Mouse (Mus musculus) lung, embryonic 15.5 days (tissue): ENCODE results near the gene Padi6. TPM values are rescaled to one million over a fixed set of nuclear protein-coding genes. Genes with fewer than 3 reads are reported as not detected.

Source experiments
- ATAC-seq: fragments of 200-750 bp; cut with Nextera tagmentation; 2 replicates; pipeline ENCODE4 v1.8.0; 2017; ENCODE audit warnings: moderate number of reproducible peaks, borderline replicate concordance; ENCODE audit not compliant: low FRiP score, low TSS enrichment; ENCODE audit errors: extremely low read depth
- H3K27ac ChIP-seq: fragments of 300-500 bp; sonication (generic); 2 replicates; pipeline ENCODE4 v1.5.1; 2015; ENCODE audit warnings: moderate library complexity, mild to moderate bottlenecking, inconsistent platforms
- H3K27me3 ChIP-seq: fragments of 300-500 bp; sonication (generic); 2 replicates; pipeline ENCODE4 v1.6.1; 2015; ENCODE audit warnings: inconsistent platforms
- H3K36me3 ChIP-seq: fragments of 300-500 bp; sonication (generic); 2 replicates; pipeline ENCODE4 v1.6.1; 2015; ENCODE audit warnings: inconsistent platforms
- H3K4me1 ChIP-seq: fragments of 300-500 bp; sonication (generic); 2 replicates; pipeline ENCODE4 v1.6.1; 2015; ENCODE audit warnings: inconsistent platforms
- H3K4me2 ChIP-seq: fragments of 300-500 bp; sonication (generic); 2 replicates; pipeline ENCODE4 v1.6.1; 2015; ENCODE audit warnings: inconsistent platforms, mild to moderate bottlenecking, moderate library complexity
- H3K4me3 ChIP-seq: fragments of 300-500 bp; sonication (generic); 2 replicates; pipeline ENCODE4 v1.5.1; 2015; ENCODE audit warnings: mild to moderate bottlenecking, inconsistent platforms
- H3K9ac ChIP-seq: fragments of 300-500 bp; sonication (generic); 2 replicates; pipeline ENCODE4 v1.6.1; 2015; ENCODE audit warnings: inconsistent platforms
- H3K9me3 ChIP-seq: fragments of 300-500 bp; sonication (generic); 2 replicates; pipeline ENCODE4 v1.6.1; 2016; ENCODE audit warnings: inconsistent platforms
- WGBS: fragments of 180-500 bp; shearing (Covaris S2); methylation state at CpG from one replicate; pipeline ENCODE4 v1.1.7; 2015; 5-methylcytosine and 5-hydroxymethylcytosine counted together
- polyA plus RNA-seq: library from polyadenylated mRNA; unstranded; fragments of >200 nt; fragmentation: Nextera tagmentation; extraction: Ambion mirVana; gene quantifications from 2 replicates; pipeline ENCODE4 v1.2.1, GENCODE M21; 2015

Padi6 gene
- polyA plus RNA-seq, 1 experiment from 2014 or later = 0.06 TPM

DNA sequence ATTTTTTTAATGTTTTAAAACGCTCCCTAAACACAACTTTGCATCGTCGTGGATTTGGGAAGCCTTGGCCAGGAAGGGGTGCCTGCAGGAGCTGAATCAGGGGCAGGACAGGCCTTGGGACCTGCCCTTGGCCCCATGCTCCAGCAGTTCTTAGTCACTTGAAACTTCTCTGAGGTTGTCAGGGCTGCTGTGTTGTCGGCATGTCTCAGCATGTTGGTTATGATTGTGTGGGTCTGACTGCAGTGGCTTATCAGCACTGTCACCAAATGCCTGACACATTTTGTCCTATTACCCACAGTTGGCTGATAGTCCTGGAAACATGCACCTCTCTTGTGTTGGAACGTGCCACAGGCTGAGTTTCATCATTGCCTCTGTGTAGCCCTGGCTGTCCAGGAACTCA, 22.4 kb downstream of the Padi6 start:
- Histone ChIP-seq H3K27me3 (no peaks in the 10 kb centered on the region), H3K36me3 (peaks cover 76% of the 10 kb centered on the region), H3K27ac (no peak overlapping the region), H3K4me1 (0 out of 2 replicates have a peak, but pooled peaks cover 8% of the 10 kb centered on the region), H3K9me3 (no peaks in the 10 kb centered on the region), H3K4me2 (no peak overlapping the region), H3K4me3 (no peak overlapping the region), H3K9ac (no peak overlapping the region)
- ATAC-seq = no peak
- WGBS = 82% methylated on average over 5 of the region's 5 CpGs

DNA sequence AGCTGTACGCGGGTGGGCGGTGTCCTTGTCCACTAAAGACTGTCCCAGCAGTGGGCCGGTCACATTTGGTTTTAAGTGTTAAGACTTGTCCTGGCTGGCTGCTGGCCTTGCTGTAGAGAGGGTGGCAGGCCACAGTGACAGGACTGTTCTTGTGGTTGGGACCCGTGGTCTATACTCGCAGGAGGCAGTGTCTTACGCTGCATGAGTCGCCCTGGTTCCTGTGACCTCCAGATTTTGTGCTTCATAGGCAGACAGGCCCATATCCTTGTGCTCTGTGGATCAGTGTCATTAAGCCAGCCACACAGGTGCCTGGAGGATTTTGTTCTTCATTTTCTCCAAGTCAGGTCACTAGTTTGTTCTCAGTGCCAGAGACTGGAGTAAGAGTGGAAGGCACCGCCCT, 24.0 kb downstream of the Padi6 start:
- no peaks in the 10 kb centered on the region for H3K9me3 ChIP-seq
- ATAC-seq = no peak
- H3K9ac ChIP-seq = no peak overlapping the region
- H3K4me2 ChIP-seq = no peak overlapping the region
- H3K27me3 ChIP-seq = no peaks in the 10 kb centered on the region
- peaks cover 88% of the 10 kb centered on the region for H3K36me3 ChIP-seq
- 93% methylated on average over 9 of the region's 9 CpGs for WGBS
- no peak overlapping the region for H3K4me3 ChIP-seq
- peaks cover 20% of the 10 kb centered on the region for H3K4me1 ChIP-seq
- H3K27ac ChIP-seq = no peak overlapping the region

DNA sequence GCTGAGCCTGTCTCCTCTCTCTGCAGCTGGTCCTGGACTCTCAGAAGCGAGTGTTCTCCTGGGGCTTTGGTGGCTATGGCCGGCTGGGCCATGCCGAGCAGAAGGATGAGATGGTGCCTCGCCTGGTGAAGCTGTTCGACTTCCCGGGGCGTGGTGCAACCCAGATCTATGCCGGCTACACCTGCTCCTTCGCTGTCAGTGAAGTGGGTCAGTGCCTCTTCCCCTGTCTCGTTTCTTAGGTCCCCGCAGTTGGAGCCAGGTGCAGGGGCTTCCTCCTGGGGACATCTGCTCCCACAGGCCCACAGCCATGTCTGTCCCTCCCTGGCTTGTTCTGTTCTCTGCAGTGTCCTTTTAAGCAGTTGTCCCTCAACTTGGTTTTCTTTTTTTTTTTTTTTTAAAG, 25.4 kb downstream of the Padi6 start:
- H3K27me3 ChIP-seq = no peaks in the 10 kb centered on the region
- H3K4me2 ChIP-seq = no peak overlapping the region
- H3K4me3 ChIP-seq = no peak overlapping the region
- no peaks in the 10 kb centered on the region for H3K9me3 ChIP-seq
- no peak overlapping the region for H3K9ac ChIP-seq
- ATAC-seq = no peak
- H3K27ac ChIP-seq = no peak overlapping the region
- H3K4me1 ChIP-seq = peaks cover 35% of the 10 kb centered on the region
- peaks cover 92% of the 10 kb centered on the region for H3K36me3 ChIP-seq
- WGBS = 89% methylated on average over 11 of the region's 11 CpGs

DNA sequence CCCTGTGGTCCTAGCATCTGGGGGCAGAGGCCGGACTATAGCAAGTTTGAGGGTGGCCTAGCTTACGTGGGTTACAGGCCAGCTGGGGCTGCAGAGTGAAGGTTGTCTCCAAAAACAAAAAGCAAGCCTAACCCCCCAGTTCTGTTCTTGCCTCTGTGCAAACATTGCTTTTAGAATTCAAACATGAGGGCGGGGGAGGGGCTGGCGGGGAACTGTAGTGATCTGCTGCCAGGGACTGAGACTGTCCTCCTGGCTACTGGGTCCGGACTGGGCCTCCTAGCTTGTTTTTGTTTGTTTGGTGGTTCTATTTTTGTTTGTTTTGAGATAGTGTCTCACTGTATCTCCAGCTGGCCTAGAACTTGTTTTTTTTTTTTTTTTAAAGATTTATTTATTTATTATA, 27.9 kb downstream of the Padi6 start:
- no peaks in the 10 kb centered on the region for H3K27me3 ChIP-seq
- no peak overlapping the region for H3K9ac ChIP-seq
- H3K4me3 ChIP-seq = no peak overlapping the region
- H3K27ac ChIP-seq = peak overlapping the region; percentile 26
- H3K9me3 ChIP-seq = no peaks in the 10 kb centered on the region
- peaks cover 35% of the 10 kb centered on the region for H3K4me1 ChIP-seq
- peaks cover 89% of the 10 kb centered on the region for H3K36me3 ChIP-seq
- WGBS = 64% methylated on average over 5 of the region's 5 CpGs
- no peak for ATAC-seq
- H3K4me2 ChIP-seq = no peak overlapping the region

DNA sequence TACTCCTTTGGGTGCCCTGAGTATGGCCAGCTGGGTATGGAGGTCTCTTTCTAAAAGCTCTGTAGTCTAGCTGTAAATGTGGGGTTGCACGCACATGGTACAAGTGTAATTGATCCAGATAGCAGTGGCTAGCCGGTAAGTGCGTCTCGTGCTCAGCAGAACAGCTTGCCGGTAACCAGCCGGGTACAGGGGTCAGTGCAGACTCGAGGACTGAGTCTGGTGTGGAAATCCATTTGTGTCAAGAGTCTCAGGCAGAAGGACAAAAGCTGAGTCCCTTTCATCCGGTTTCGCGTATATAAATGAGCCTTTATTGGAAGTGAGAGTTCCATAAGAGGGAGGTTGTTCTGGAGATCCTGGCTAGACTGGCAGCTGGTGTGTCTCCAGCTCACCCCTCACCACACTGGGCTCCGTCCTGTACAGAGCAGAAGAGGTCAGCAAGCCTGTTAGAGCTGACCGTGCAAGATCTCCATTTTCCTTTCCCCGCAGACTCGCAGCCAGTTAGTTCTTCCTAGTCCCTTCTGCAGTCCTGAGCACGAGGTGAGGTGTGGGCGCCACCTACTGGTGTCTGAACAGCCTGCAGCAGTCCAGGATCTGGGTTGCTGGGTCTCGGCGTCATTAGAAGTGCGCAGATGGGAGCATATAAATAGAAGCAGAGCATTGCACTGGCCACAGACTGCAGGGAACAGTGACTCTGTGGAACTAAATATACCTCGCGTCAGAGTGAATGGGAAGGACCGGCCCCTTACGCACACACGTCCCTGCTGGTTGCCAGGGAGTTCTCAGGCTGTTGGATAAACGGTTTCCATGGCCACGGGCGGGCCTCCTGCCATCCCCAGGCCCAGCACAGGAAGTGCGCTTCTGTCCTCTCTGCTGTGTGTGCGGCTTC, 28.7 kb downstream of the Padi6 start:
- H3K36me3 ChIP-seq = peaks cover 90% of the 10 kb centered on the region
- ATAC-seq = peak; percentile 90
- 31% methylated on average over 29 of the region's 29 CpGs for WGBS

DNA sequence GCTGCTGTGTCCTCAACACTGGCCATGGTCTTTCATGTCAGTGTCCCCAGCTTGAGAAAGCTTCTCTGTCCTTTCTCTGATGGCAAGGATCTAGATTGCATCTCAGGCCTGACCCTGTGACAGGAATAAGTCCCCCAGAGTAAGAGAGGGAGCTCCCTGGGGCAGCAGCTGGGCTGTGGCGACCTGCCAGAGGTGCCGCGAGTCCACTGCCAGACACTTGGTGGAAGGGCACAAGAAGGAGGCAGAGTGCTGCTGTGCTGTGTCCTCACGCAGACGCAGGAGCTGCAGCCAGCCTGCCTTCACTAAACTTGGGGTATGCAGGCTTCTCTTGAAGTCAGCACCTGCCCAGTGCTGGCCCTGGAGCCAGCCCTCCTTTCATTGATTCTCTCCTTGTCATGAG, 31.1 kb downstream of the Padi6 start:
- no peak for ATAC-seq
- Histone ChIP-seq H3K4me2 (no peak overlapping the region), H3K4me1 (peaks cover 64% of the 10 kb centered on the region), H3K9ac (no peak overlapping the region), H3K4me3 (no peak overlapping the region), H3K27ac (no peak overlapping the region), H3K36me3 (peaks cover 84% of the 10 kb centered on the region), H3K27me3 (no peaks in the 10 kb centered on the region), H3K9me3 (no peaks in the 10 kb centered on the region)
- 55% methylated on average over 5 of the region's 5 CpGs for WGBS

More for the DNA sequence above, 28.7 kb downstream of the Padi6 start:
- Histone ChIP-seq H3K9me3 (no peaks in the 10 kb centered on the region), H3K4me1 (peaks cover 40% of the 10 kb centered on the region), H3K27me3 (no peaks in the 10 kb centered on the region), H3K27ac (peak overlapping the region; percentile 83), H3K9ac (no peak overlapping the region), H3K4me3 (no peak overlapping the region), H3K4me2 (no peak overlapping the region)

DNA sequence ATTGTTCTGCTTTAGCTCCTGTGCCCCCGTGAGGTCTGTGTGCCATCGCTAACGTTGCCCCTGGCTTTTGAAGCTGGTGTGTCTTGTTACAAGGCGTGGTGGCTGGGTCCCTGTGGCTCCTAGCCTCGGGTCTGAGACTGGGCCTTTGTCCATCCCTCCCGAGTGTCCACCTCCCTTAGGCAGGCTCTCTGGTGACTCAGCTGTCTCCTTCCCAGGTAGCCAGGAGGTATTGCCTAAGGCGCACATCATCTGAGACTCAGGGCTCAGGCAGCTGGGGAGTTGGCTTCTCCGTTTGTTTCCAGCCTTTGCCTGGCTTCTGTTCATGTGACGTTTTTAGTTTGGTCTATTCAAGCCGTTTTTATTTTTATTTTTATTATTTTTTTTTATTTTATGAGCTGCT, 31.7 kb downstream of the Padi6 start:
- no peak overlapping the region for H3K27ac ChIP-seq
- H3K4me2 ChIP-seq = no peak overlapping the region
- H3K36me3 ChIP-seq = peaks cover 84% of the 10 kb centered on the region
- no peak overlapping the region for H3K4me3 ChIP-seq
- H3K4me1 ChIP-seq = peaks cover 66% of the 10 kb centered on the region
- H3K9ac ChIP-seq = no peak overlapping the region
- H3K9me3 ChIP-seq = no peaks in the 10 kb centered on the region
- ATAC-seq = no peak
- 77% methylated on average over 10 of the region's 10 CpGs for WGBS
- H3K27me3 ChIP-seq = no peaks in the 10 kb centered on the region

DNA sequence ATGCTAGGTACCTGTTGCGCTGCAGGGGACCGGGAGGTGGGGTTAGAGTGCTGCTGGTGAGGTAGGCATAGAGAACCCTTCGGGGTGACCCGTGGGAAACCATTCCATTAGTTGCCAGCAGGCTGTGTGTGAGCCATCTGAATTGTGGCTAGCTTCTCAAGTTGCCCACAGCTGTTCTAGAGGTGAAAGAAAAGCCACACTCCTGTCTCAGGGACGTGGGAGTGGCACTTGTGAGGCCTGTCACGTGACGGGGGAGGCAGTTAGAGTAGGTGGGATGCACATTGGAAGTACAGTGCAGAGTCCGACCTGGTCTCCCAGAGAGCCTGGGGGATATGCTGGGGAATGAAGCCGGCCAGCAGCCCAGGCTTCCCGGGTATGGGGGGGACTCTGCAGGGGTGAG, 32.8 kb downstream of the Padi6 start:
- peaks cover 72% of the 10 kb centered on the region for H3K4me1 ChIP-seq
- no peak overlapping the region for H3K4me3 ChIP-seq
- H3K9me3 ChIP-seq = no peaks in the 10 kb centered on the region
- ATAC-seq = no peak
- no peaks in the 10 kb centered on the region for H3K27me3 ChIP-seq
- H3K36me3 ChIP-seq = peaks cover 80% of the 10 kb centered on the region
- WGBS = 78% methylated on average over 10 of the region's 10 CpGs
- H3K27ac ChIP-seq = no peak overlapping the region
- no peak overlapping the region for H3K9ac ChIP-seq
- no peak overlapping the region for H3K4me2 ChIP-seq

DNA sequence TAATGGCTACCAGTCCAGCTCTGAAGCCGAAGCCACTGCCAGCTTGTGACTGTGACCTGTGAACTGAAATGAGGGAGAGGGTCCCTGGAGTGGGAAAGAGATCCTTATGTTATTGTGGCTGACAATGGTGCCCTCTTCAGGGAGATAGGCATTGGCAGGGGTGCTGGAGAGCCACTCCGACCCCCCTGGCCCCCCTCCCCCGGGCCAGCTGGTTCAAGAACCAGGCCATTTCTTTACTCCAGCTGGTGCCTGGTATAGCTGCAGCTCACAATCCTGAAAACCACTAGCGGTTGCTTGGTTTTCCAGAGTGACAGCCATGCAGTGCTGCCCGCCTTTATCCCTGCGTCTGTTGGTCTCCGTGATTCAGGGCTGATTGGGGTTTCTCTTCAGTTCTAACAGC, 33.3 kb downstream of the Padi6 start:
- Histone ChIP-seq H3K9ac (no peak overlapping the region), H3K27me3 (no peaks in the 10 kb centered on the region), H3K4me2 (no peak overlapping the region), H3K9me3 (no peaks in the 10 kb centered on the region), H3K27ac (peak overlapping the region; percentile 15; the same call in 1 of the 2 replicates), H3K4me1 (peaks cover 72% of the 10 kb centered on the region), H3K36me3 (peaks cover 75% of the 10 kb centered on the region), H3K4me3 (no peak overlapping the region)
- 76% methylated on average over 7 of the region's 7 CpGs for WGBS
- no peak for ATAC-seq

DNA sequence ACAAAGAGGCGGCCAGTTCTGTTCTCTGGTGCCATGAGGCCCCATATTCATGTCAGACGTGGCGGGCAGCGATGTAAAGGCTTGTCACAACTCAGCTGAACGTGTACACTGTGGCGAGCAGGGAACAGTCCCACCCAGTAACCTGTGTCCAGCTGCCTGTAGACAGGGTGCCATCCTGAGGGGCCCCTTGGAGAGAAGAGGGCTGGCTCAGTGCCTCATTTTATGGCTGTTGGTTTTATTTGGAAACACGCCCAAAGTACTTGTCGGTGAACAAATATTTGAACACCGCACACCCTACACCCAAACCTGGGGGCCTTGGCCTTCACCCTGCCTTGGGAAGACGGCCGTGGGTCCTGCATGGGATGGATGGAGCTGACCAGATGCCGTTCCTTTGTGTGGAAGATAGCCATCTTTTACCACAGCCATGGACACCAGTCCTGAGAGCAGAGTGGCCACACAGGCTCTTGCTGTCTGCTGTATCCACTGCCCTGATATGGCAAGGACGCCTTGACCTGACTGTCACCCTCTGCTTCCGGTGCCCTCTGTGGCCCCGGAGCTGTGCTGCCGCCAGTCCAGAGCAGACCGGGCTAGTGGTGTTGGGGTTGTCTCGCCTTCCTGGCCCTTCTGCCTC, 34.0 kb downstream of the Padi6 start:
- ATAC-seq = peak; percentile 24; the same call in 1 of the 2 replicates
- no peak overlapping the region for H3K4me3 ChIP-seq
- H3K36me3 ChIP-seq = peaks cover 70% of the 10 kb centered on the region
- WGBS = 52% methylated on average over 18 of the region's 18 CpGs
- peak overlapping the region; percentile 11; the same call in 1 of the 2 replicates for H3K4me2 ChIP-seq
- peak overlapping the region; percentile 49 for H3K27ac ChIP-seq
- no peaks in the 10 kb centered on the region for H3K27me3 ChIP-seq
- peaks cover 72% of the 10 kb centered on the region for H3K4me1 ChIP-seq
- H3K9me3 ChIP-seq = no peaks in the 10 kb centered on the region
- no peak overlapping the region for H3K9ac ChIP-seq

DNA sequence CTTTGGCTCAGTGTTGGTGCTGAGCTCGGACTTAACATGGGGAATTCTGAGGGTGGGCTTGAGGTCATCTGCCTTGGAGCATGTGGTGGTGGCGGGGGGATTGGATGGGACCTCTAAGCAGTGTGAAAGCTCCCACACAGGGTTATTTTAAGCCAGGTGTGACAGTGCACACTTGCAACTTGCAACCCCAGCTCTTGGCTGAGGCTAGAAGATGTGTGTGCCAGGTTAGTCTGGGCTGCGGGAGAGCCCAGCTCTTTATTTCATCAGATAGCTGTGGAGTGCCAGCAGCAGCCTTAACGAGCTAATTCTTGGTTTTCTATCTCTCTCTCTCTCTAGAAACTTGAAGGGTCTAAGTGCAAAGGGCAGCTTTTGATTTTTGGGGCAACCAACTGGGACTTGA, 34.8 kb downstream of the Padi6 start:
- peak overlapping the region; percentile 49; the same call in 1 of the 2 replicates for H3K27ac ChIP-seq
- H3K4me2 ChIP-seq = no peak overlapping the region
- peaks cover 69% of the 10 kb centered on the region for H3K4me1 ChIP-seq
- peaks cover 63% of the 10 kb centered on the region for H3K36me3 ChIP-seq
- no peak for ATAC-seq
- H3K9ac ChIP-seq = no peak overlapping the region
- H3K27me3 ChIP-seq = no peaks in the 10 kb centered on the region
- 66% methylated on average over 4 of the region's 4 CpGs for WGBS
- no peak overlapping the region for H3K4me3 ChIP-seq
- no peaks in the 10 kb centered on the region for H3K9me3 ChIP-seq

DNA sequence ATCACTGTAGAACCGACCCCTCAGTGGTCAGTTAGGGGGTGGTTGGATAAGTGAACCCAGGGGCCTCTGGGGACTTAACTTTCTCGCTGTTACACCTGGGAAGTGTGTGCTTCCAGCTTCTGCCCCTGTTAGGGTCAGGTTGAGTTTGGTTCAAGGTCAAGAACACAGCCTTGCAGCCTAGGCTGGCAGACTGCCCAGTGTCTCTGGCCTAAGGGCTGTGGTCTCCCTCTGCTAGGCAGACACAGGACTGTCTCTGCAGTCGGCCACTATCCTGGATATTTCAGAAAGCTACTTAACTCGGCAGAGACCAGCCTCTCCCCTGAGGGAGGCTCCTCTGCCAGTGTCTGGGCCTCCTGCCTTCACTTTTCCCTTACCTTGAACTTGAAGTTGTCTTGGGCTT, 38.3 kb downstream of the Padi6 start:
- H3K27ac ChIP-seq = peak overlapping the region; percentile 98; the same call in 1 of the 2 replicates
- H3K4me1 ChIP-seq = peaks cover 67% of the 10 kb centered on the region
- H3K36me3 ChIP-seq = peaks cover 31% of the 10 kb centered on the region
- no peaks in the 10 kb centered on the region for H3K27me3 ChIP-seq
- H3K9ac ChIP-seq = no peak overlapping the region
- ATAC-seq = no peak
- peak overlapping the region; percentile 92; the same call in 1 of the 2 replicates for H3K4me3 ChIP-seq
- 33% methylated on average over 4 of the region's 4 CpGs for WGBS
- H3K4me2 ChIP-seq = peak overlapping the region; percentile 94
- no peaks in the 10 kb centered on the region for H3K9me3 ChIP-seq
